Mouse (Mus musculus) adrenal gland, adult (tissue): ENCODE measurements around the gene Rbfox2.
A peak's percentile ranks its signal among the peaks of the same experiment; 100 is the strongest.
"Not testable (repeated sequence)": the region's sequence is repeated elsewhere in the genome, so short reads cannot be mapped to it uniquely, and the experiment has no call there.

Experiments
- DNase-seq, 2 experiments: peaks; one replicate each; pipeline ENCODE4 v3.0.0; 2022 to 2023; ENCODE audit warnings: low spot score in 1 of 2; ENCODE audit not compliant: inconsistent age in 2 of 2

Gene Rbfox2

DNA sequence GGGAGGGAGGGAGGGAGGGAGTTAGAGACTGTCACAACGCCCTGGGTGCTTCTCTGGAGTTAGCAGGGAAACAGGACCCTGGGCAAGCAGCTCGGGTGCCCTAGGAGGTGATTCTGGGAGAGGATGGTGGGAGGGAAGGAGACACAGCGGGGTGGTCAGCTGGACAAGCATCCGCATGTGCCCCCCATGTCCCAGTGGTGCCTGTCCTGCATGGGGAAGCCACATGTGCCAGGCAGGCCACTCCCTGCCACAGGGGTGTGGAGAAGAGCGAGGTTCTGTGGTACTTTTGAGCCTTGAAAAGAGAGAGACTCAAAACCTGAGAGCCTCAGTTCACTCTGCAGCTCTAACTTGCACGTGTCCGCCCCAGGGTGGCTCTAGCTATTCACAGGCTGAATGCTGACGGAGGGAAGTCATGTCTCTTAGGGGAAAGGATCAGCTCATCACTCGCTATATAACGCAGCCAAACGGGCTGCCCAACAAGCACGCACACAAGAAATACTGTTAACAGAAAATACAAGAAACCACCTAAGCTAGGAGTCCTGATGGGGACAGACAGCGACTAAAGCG lies 227.5 kb downstream of the Rbfox2 start:
- DNase-seq, result peak in 1 of 2 experiments; percentile 29

DNA sequence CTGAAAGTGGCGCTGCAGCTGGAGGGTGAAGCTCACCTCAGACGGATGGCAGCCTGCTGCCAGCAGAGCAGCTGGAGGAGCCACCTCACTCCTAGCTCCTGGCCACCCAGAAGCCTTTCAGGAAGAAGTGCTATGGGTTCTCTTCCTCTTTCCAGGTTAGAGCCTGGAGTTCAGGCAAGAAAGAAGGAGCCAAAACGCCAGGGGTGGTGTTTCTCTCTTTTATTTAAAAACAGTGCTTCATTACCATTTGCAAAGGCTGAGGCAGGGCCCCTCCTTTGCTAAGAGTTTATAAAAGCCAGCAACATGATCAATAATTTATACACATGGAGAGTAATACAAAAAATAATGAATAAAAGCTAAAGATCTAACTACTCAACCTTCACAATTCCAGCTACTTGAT lies 228.0 kb downstream of the Rbfox2 start:
- no peak for DNase-seq

DNA sequence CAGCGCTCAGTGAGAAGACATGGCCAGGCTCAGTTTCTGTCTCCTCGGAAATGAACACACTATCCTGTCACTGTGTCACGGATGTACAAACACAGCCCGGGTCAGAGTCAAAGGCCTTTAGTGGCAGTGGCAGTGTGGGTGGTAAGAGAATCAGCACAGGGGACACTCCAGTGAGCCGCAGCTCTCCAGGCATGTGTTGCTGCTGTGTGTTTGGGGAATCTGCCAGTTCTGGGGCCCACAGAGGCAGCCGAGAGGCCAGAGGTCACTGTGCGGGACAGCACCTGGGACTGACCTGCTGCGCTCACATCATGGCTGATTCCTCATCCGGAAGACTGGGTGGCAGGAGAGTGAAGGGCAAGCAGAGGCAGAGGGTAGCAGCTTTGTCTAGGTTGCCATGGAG lies 228.9 kb downstream of the Rbfox2 start:
- DNase-seq, result no peak

DNA sequence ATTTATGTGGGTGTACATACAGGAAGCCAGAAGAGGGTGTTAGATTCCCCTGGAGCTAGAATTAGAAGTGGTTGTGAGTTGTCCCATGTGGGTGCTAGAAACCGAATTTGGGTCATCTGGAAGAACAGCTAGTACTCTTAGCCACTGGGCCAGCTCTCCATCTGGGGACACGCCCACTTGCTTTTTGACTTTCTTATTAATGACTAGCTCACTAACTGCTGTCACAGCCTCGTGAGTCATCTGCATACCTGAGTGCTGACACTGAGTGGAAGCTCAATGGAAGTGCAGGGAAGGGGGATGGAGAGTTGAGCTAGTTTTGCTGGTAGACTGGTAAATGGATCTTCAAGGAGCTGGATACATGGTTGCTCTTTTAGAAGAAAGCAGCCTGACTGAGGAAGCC lies 230.3 kb downstream of the Rbfox2 start:
- peak; percentile 64 to 69 for DNase-seq

DNA sequence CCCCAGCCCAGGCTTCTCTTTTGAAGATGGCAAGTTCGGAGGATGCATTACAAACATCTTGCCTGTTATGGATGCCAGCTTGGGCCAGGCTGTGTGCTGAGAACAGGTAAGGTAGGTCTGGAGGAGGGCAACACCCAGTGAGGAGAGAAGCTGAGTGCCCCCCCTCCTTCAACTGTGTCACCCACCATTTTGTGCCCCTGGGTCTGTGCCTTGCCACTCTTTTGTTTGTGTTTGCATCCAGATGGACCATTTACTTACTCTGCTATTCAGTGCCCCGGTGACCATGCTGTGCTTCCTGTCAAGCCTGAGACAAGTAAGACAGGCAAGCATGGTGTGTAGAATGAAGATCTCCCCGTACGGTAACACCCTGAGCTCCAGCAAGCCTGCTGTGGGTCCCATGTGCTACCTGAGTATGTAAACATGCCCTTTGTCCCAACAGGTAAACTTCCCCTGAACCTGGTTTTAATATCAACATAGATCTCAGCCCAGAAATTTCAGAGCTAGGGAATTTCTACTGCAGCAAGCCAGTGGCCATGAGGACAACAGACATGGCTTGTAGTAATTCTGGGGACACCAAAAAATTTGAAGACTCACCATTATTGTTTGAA lies 234.1 kb downstream of the Rbfox2 start:
- no peak for DNase-seq

DNA sequence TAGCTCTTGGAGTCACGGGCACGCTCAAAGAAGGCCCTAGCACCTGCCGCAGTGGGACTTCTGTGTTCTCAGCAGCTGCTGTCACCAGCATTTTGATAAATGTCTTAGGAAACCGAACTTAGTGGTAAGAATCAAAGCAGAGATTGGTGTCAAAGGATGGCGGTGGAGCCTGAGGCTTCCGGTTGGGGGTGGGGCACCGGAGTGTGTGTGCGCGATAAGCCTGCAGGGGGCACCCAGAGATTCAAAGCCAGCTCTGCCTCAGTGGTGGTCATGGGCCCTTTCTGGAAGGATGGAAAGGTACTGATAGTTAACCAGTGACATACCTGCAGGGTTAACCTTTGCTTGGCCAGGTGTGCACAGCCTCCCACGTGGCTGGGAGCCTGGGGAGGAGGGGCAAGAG lies 235.3 kb downstream of the Rbfox2 start:
- peak; percentile 42 to 71 for DNase-seq

DNA sequence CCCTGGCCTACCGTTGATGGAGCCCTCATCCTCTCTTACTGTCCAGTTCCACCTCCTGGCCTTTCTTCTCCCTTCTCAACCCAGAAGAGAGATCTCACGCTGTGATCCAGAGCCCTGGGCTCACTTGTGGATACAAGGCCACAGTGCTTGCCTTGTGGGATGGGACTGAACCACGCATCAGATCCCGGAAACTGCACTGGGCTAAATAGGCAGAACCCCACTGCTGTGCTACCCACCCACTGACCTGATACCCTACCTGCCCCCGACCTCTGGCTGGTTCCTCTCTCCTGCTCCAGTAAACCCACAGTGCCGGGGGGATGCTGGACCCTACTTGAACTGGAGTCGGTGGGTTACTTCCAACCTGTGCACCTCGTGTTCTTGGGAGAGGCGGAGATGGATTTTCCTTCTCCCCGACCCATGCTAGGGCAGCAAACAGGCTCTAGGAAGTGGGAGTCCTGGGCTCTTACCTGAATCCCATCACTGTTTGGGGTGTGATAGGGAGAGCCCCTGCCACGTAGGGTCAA lies 236.0 kb downstream of the Rbfox2 start:
- DNase-seq, result no peak

DNA sequence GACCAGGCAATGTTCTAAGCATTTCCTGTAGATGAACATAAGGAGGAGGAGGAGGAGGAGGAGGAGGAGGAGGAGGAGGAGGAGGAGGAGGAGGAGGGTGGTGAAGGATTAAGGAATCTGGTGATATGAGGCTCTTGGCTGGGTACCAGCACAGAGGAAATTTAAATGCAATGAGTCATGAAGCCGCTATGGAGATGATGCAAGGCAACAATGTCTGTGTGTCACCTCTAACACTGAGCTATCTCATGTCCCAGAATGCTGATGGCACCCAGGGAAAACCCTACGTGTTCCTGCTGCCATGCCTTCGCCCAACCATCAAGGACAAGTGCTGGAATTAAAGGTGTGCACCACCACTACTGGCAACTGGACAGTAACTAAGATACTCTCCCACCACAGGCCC lies 237.8 kb downstream of the Rbfox2 start:
- DNase-seq, result peak; percentile 46 to 73

DNA sequence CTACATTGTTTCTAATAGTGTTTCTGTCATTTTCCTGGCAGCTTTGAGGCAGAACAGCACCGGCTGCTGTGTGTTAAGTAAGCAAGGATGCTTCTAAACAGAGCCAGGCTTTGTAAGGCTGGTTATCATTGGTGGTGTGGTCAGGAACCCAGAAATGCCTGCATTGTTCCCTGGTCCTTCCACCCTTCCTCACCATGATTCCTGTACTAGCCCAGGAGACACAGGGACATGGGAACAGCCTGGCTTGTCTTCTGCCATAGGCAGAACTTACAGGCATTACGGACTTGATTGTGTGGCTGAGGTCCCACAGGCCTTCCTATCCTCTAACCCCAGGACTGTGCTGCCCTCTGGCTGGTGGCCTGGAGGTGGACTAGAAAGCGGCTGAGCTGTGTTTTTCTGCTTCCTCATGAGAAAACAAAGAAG lies 238.4 kb downstream of the Rbfox2 start:
- DNase-seq, result peak in 1 of 2 experiments; percentile 51

DNA sequence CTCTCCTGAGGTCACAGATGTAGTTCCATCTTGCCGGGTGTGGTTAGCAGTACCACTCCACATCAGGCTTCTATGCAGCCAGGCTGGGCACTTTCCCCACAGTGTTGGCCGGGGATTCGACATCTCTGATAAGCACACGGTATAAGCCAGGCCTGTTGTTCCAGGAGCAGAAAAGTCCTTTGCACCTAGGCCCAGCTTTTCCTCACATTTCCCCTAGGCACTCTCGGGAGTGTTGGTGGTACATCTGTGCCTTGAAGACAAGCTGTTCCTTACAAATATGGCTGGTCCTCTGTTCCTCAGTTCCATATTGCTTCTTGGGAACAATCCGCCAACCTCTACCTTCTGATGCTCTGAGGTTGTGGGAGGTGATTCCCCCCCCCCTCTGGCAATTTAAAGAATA lies 240.6 kb downstream of the Rbfox2 start:
- DNase-seq, result no peak

DNA sequence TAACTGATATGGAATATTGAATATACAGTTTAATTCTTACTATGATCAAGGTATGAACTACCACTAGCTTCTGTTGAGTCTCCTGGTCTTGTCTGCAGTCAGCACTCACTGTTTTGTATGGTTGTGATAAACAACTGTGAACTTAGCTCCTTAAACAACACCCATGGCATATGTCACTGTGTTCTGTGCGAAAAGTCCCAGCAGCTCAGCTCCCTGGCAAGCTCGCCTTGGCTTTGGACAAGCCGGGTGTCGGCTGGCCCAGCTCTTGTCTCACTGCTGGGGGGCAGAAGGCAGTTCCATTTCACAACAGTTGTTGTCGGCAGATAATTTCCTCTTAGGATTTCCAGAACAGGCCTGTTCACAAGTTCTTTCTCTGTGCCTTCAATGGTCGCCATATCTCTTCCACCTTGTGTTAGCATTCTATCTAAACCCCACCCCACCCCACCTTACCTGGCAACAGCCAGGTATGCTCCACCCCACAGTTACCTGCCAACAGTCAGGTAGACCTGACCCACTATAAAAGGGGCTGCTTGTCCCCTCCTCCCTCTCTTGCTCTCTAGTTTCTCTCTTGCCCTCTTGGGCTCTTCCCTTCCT lies 241.4 kb downstream of the Rbfox2 start:
- DNase-seq, result no peak

DNA sequence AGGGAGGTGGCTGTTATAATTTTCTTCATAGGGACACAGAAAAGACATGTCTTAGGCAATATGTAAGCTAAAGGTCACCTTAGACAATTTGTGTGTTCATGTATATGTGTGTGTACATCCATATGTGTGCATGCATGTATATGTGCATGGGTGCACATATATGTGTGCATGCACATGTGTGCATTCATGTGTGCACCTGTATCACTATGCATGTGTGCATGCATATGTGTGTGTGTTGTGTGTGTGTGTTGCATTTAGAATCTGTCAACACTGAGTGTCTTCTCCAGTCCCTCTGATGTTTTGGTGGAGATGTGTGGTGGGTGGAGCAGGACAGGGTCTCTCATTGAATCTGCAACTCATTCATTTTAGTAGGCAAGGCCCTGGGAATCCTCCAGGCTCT lies 244.1 kb downstream of the Rbfox2 start:
- no peak for DNase-seq

DNA sequence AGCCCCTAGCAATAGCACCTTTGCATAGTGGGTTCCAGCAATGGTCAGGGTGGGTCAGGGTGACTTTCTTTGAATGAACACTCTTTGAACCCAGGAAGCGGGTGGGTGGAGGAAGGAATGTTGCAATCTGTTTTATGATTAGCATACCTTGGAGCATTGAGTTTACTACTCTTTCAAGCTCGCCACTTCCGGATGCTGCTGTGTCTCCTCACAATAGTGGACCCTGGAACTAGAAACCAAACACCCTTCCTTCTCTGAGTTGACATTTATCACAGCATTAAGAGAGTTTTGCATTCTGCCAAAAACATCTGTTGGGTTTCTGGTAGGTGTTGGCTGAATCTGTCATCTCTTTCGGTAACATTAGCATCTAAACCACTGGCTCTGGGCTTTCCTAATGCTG lies 247.4 kb downstream of the Rbfox2 start:
- DNase-seq, result not testable (repeated sequence)

DNA sequence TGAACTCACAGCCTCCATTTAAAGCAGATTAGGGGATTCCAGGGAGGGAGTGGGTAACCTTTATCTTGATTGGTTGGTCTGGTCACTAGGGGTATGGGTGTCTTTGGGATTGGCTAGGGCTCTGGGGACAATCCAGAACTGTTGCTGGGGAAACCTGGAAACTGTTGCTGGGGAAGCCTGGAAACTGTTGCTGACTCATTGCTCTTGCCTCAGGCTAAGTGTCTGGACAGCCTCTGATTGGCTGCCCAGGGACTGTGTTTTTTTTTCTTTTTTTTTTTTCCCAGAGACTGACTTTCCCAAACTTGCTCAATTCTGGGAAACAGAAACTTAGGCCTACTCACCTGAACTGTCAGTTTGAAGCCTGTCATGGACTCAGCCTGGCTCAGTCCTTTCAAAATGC lies 248.2 kb downstream of the Rbfox2 start:
- DNase-seq, result no peak

DNA sequence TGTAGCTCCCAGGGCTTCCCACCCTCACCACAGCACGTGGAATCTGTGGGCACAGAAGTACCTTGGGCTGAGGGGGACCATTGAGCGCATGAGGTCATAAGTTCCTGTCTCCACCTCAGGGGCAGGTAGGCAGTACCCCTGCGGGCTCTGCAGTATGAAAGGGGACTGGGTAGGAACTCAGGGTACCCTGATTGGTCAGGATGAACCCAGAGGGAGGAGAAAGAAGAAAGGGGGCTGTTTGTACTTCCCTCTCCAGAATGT lies 250.1 kb downstream of the Rbfox2 start:
- DNase-seq, result no peak

DNA sequence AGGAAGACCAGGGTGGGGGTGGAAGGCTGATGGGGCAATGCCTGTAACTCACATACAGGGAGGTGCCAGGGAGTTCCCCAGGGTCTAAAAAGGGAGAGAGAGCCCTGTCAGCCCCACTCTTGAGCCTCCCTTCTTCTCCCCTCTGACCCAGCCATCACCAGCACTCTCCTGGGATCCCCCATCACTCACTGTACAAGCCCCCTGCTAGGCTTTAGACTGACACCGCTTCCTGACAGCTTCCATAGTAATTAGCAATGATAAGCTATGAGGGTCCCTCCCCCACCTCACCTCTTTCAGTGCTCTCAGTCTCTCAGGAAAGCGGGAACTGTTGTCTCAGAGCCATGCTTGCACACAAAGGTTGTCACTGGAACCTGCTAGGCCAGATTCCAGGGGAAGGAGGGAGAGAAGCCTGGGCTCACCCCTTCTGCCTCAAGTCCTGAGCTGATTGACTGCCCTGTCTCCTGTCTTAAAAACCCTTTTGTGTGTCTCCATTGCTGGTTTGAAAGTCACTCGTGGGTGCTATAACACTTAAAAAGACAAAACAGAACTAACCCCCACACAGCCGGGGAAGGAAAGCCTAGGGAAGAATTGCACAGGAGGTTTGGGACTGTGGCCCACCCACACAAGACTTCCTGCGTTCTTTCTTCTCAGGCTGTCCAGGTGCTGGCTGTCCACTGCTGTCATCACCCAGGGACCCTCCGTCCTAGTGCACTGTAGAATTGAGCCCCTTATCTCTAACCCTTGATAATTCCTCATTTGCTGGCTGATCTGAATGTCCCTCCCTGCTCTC lies 250.6 kb downstream of the Rbfox2 start:
- DNase-seq, result no peak

DNA sequence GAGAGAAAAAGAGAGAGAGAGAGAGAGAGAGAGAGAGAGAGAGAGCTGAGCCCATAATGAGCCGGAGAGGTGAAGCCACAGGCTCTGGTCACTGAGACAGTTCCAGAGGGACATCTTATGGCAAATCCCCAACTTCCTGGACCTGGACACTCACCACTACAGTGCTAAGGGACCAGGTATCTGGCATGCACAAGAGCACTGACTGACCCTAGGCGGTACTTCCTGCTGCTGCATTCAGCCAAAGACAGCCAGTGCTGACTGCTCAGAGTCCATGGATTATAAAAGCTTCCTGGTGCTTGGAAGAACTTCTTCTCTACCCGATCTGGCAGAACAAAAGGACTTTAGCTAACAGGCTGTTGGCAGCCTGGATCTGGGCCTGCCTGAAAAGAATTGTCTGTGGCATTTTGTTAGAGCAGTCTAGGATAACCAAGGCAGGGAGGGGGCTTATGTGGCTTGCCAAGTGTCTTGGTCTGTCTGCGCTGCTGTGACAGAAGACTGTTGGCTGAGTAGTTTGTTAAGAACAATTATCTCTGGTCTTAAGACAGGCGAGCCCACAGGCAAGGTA lies 252.1 kb downstream of the Rbfox2 start:
- no peak for DNase-seq

DNA sequence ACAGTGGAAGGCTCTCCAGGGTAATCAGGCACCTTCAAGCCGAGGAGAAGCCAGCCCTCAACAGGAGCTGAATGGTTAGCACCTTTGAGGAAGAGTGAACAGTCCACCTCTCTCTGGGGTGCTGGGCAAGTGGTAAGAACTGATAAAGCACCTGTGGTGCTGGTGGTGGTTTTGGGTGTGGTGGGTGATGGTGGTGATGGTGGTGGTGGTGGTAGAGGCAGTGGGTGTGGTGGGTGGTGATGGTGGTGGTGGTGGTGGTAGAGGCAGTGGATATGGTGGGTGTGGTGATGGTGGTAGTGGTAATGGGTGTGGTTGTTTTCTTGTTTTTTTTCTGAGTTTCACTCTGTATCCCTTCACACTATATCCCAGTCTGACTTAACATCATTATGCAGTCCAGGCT lies 253.8 kb downstream of the Rbfox2 start:
- DNase-seq, result no peak

DNA sequence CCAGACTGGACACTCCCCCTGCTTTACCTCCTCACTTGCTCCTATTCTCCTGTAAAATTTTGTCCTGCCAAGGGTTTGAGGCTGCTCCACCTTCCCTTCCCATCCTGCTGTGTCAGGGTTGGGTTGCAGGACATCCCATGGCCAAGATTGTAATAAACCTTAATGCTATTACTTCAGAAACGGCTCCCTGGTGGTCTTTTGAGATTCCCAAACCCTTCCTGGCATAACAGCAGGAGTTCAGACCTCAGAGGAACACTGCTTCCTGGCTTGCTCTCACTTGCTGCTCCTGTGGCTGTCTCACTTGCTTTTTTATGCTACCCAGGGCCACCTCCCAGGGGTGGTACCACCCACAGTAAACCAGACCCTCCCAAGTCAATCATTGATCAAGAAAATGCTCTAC lies 254.6 kb downstream of the Rbfox2 start:
- no peak for DNase-seq

DNA sequence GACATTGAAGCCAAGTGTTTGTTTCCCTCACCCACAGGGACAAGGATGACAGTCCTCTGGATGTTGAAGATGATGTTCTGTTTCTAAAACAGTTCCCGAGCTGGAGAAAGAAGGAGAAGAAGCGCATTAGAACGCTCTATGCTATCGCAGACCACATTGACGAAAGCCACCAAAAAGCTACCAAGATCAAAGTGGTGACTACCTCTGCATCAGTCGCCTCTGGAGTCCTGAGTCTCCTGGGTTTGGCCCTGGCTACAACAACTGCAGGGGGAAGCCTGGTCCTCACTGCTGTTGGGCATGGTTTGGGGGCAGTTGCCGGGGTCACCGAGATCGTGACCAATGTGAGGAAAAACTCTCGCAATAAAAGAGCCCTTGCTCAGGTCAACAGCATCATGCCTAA lies 256.2 kb downstream of the Rbfox2 start, which contains the start of gene Mb:
TSS of gene Mb (minus strand) at position 101 of the 400 bp plus-strand sequence.
- DNase-seq, result no peak

DNA sequence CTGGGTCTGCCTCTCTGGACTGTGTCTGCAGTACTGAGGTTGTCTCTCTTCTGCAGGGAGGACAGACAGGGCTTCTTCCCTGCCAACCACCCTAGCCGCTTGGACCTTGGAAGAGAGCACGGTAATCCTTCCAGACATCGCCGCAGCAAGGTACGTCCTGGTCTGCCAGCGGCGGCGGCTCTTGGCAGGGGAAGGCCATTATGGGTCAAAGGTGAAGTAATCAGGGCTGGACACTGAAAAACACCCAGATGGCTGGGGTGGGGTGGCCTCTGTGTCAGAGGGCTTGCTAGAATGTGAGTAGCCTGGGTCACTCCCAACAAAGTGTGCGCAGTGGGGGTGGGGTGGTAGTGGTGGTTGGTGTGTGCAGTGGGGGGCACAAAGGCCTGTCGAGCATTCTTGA lies 261.2 kb downstream of the Rbfox2 start:
- peak in 1 of 2 experiments; percentile 68 for DNase-seq
